Mouse (Mus musculus) testis, adult 2 months (tissue): Measurements from ENCODE around the gene Itga11. TPM values are rescaled to one million over a fixed set of nuclear protein-coding genes. Genes with fewer than 3 reads are reported as not detected.

ENCODE experiments used
- H3K27ac ChIP-seq: fragments of 200-500 bp; 2 replicates; pipeline ENCODE4 v1.5.1; 2012; ENCODE audit warnings: low read depth, low read length; ENCODE audit not compliant: control insufficient read depth, insufficient read depth
- H3K27me3 ChIP-seq: fragments of 200-500 bp; 2 replicates; pipeline ENCODE4 v1.6.1; 2012; ENCODE audit warnings: mild to moderate bottlenecking, low read length, moderate library complexity; ENCODE audit not compliant: control insufficient read depth, insufficient read depth
- H3K36me3 ChIP-seq: fragments of 200-500 bp; 2 replicates; pipeline ENCODE4 v1.6.1; 2012; ENCODE audit warnings: mild to moderate bottlenecking, low read length; ENCODE audit not compliant: control insufficient read depth, insufficient read depth
- H3K4me1 ChIP-seq: fragments of 200-500 bp; 2 replicates; pipeline ENCODE4 v1.6.1; 2012; ENCODE audit warnings: low read length; ENCODE audit not compliant: control insufficient read depth, insufficient read depth
- H3K4me3 ChIP-seq: fragments of 200-500 bp; 2 replicates; pipeline ENCODE4 v1.5.1; 2012; ENCODE audit warnings: low read depth, mild to moderate bottlenecking, low read length, moderate library complexity, mixed read lengths; ENCODE audit not compliant: control insufficient read depth
- CTCF ChIP-seq: fragments of 200-500 bp; IDR thresholded peaks from 2 replicates; pipeline ENCODE4 v1.5.1; 2012; ENCODE audit warnings: low read depth, mild to moderate bottlenecking, inconsistent platforms, low read length, moderate library complexity; ENCODE audit not compliant: control insufficient read depth, insufficient read depth, insufficient replicate concordance
- POLR2A ChIP-seq: fragments of 200-500 bp; IDR thresholded peaks from 2 replicates; pipeline ENCODE4 v1.6.1; 2012; ENCODE audit warnings: low read depth, mild to moderate bottlenecking, inconsistent platforms, low read length, moderate library complexity; ENCODE audit not compliant: control insufficient read depth
- polyA plus RNA-seq: library from polyadenylated mRNA; depleted of rRNA; stranded (reverse); fragments of >200 nt; gene quantifications from 2 replicates; pipeline ENCODE4 v1.2.3, GENCODE M21; 2012

Gene Itga11
- polyA plus RNA-seq, 1 experiment, result 3.8 TPM

- H3K4me1 ChIP-seq, result no peaks in the 10 kb centered on the region
- no peaks in the 10 kb centered on the region for H3K27me3 ChIP-seq
- no peak overlapping the region for H3K4me3 ChIP-seq
- no peaks in the 10 kb centered on the region for H3K36me3 ChIP-seq
- TF ChIP-seq CTCF, result no peak
- no peak for TF ChIP-seq POLR2A
- H3K27ac ChIP-seq, result no peak overlapping the region
Measured at GRCm38 (mm10) chr9:62712374-62712773, 34.7 kb downstream of the Itga11 start.

- Histone ChIP-seq H3K4me1 (no peaks in the 10 kb centered on the region), H3K27me3 (no peaks in the 10 kb centered on the region), H3K27ac (no peak overlapping the region), H3K36me3 (no peaks in the 10 kb centered on the region), H3K4me3 (no peak overlapping the region)
- TF ChIP-seq POLR2A, result no peak
- TF ChIP-seq CTCF, result no peak
Measured at GRCm38 (mm10) chr9:62713040-62713439, 35.4 kb downstream of the Itga11 start.

- Histone ChIP-seq H3K36me3 (no peaks in the 10 kb centered on the region), H3K27ac (no peak overlapping the region), H3K4me1 (no peaks in the 10 kb centered on the region), H3K4me3 (no peak overlapping the region), H3K27me3 (no peaks in the 10 kb centered on the region)
- TF ChIP-seq CTCF (no peak; the same call in 1 of the 2 replicates), POLR2A (no peak)
Measured at GRCm38 (mm10) chr9:62714336-62714735, 36.7 kb downstream of the Itga11 start.

GRCm38 (mm10) chr9:62717982-62718381 is 40.4 kb downstream of the Itga11 start:
- H3K4me3 ChIP-seq, result no peak overlapping the region
- no peaks in the 10 kb centered on the region for H3K36me3 ChIP-seq
- no peak for TF ChIP-seq CTCF
- no peak for TF ChIP-seq POLR2A
- no peak overlapping the region for H3K27ac ChIP-seq
- no peaks in the 10 kb centered on the region for H3K4me1 ChIP-seq
- no peaks in the 10 kb centered on the region for H3K27me3 ChIP-seq

- Histone ChIP-seq H3K27ac (no peak overlapping the region), H3K4me3 (no peak overlapping the region), H3K36me3 (no peaks in the 10 kb centered on the region), H3K4me1 (no peaks in the 10 kb centered on the region), H3K27me3 (no peaks in the 10 kb centered on the region)
- TF ChIP-seq POLR2A (no peak), CTCF (no peak)
Measured at GRCm38 (mm10) chr9:62721791-62722190, 44.2 kb downstream of the Itga11 start.

DNA sequence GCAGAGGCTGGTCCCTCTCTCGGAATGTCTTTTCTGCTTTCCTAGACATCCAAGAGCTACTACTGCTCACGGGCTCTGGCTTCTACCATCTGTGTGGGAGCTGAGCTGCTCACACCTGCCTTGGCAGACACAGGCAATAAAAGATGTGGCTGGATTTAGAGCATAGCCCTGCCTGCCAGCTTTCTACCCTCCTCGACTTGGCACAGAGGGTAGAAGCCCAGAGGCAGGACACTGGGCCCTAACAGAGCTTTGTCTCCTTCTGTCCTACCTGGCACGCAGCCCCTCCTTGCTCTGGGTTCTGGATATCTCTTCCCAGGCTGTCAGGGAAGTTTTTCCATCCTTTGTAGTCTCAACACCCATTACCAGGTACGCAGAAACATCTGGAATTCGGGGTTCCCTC is 45.1 kb downstream of the Itga11 start:
- no peak for TF ChIP-seq CTCF
- no peak for TF ChIP-seq POLR2A
- no peaks in the 10 kb centered on the region for H3K36me3 ChIP-seq
- H3K4me1 ChIP-seq, result no peaks in the 10 kb centered on the region
- no peaks in the 10 kb centered on the region for H3K27me3 ChIP-seq
- H3K4me3 ChIP-seq, result no peak overlapping the region
- no peak overlapping the region for H3K27ac ChIP-seq

DNA sequence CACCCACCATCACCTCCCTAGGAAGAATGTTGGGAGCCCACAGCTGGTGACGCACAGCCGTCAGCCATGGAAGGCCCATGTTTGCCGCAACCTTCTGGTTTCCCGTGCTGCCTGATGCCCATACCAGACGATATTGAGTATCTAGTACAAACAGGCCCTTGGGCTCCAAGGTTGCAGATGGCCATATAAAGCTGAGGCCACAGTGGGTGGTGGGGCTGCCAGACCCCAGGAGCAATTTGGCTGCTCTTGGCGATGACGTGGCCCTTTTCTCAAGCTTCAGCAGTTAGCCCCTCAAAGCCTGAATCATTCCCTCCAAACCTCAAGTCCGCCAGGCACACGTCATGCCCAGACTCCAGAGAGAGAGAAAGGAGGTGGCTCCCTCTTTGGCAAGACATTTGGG is 46.5 kb downstream of the Itga11 start:
- Histone ChIP-seq H3K27ac (no peak overlapping the region), H3K36me3 (no peaks in the 10 kb centered on the region), H3K4me1 (no peaks in the 10 kb centered on the region), H3K27me3 (no peaks in the 10 kb centered on the region), H3K4me3 (no peak overlapping the region)
- TF ChIP-seq POLR2A (no peak), CTCF (no peak)

GRCm38 (mm10) chr9:62725247-62725646 is 47.6 kb downstream of the Itga11 start:
- TF ChIP-seq POLR2A, result no peak
- no peak for TF ChIP-seq CTCF
- no peaks in the 10 kb centered on the region for H3K36me3 ChIP-seq
- H3K27ac ChIP-seq, result no peak overlapping the region
- H3K4me3 ChIP-seq, result no peak overlapping the region
- no peaks in the 10 kb centered on the region for H3K27me3 ChIP-seq
- H3K4me1 ChIP-seq, result no peaks in the 10 kb centered on the region
